Mouse (Mus musculus): ENCODE measurements at regions not wholly inside any gene's neighbourhood (a gene's known extent, or its start where the extent isn't known, plus 50 kb on each side); places are given as distances from the start of the nearest gene placed in this dataset.

GRCm38 (mm10) chr12:73466484-73466883, 79.7 kb downstream of the Tmem30b start:
- TF ChIP-seq CTCF (IDR thresholded peaks at IDR 0.05; ENCODE audit: borderline replicate concordance, insufficient read depth, low read depth, low read length), result no peak
- TF ChIP-seq POLR2A (IDR thresholded peaks at IDR 0.05; ENCODE audit: borderline replicate concordance, insufficient read depth, low read length), result no peak

All from cerebellum, adult 2 months (tissue).